Mouse (Mus musculus): ENCODE results near the gene Gab2. TPM values are rescaled to one million over a fixed set of nuclear protein-coding genes. Genes with fewer than 3 reads are reported as not detected.

Gab2 gene
- polyA plus RNA-seq, 1 experiment, result 1.8 TPM

GRCm38 (mm10) chr7:97348318-97348717 lies 266.9 kb downstream of the Gab2 start:
- Histone ChIP-seq H3K79me2 (ENCODE audit: control insufficient read depth, insufficient read depth) (no peaks in the 10 kb centered on the region), H3K4me3 (ENCODE audit: insufficient read depth, poor library complexity, severe bottlenecking) (no peak overlapping the region), H3K27me3 (ENCODE audit: control insufficient read depth, insufficient read depth, insufficient read length) (no peaks in the 10 kb centered on the region), H3ac (ENCODE audit: control insufficient read depth, insufficient read length, low read depth) (no peak overlapping the region), H3K36me3 (ENCODE audit: control insufficient read depth, insufficient read depth) (no peaks in the 10 kb centered on the region), H3K79me3 (ENCODE audit: low read depth) (no peaks in the 10 kb centered on the region)
- no peak for TF ChIP-seq MAX (IDR thresholded peaks at IDR 0.05)
- TF ChIP-seq FOSL1 (IDR thresholded peaks at IDR 0.05; ENCODE audit: insufficient read depth, low read length, poor library complexity, severe bottlenecking), result no peak
- no peak for TF ChIP-seq CEBPB (IDR thresholded peaks at IDR 0.05; ENCODE audit: low read depth)
- TF ChIP-seq CTCF (IDR thresholded peaks at IDR 0.05; ENCODE audit: control insufficient read depth, insufficient read depth, insufficient read length), result no peak
- TF ChIP-seq MYOD1 (IDR thresholded peaks at IDR 0.05; ENCODE audit: control insufficient read depth, insufficient read length, low read depth), result no peak

GRCm38 (mm10) chr7:97348836-97349235 lies 267.4 kb downstream of the Gab2 start:
- no peak for TF ChIP-seq FOSL1 (IDR thresholded peaks at IDR 0.05; ENCODE audit: insufficient read depth, low read length, poor library complexity, severe bottlenecking)
- no peak for TF ChIP-seq CTCF (IDR thresholded peaks at IDR 0.05; ENCODE audit: control insufficient read depth, insufficient read depth, insufficient read length)
- no peak for TF ChIP-seq MYOD1 (IDR thresholded peaks at IDR 0.05; ENCODE audit: control insufficient read depth, insufficient read length, low read depth)
- TF ChIP-seq MAX (IDR thresholded peaks at IDR 0.05), result no peak
- TF ChIP-seq USF1 (IDR thresholded peaks at IDR 0.05; ENCODE audit: low read depth), result no peak
- no peak for TF ChIP-seq MYOG (IDR thresholded peaks at IDR 0.05; ENCODE audit: control insufficient read depth, extremely low read depth, insufficient read length)
- TF ChIP-seq CEBPB (IDR thresholded peaks at IDR 0.05; ENCODE audit: low read depth), result no peak

GRCm38 (mm10) chr7:97349438-97349837 lies 268.1 kb downstream of the Gab2 start:
- TF ChIP-seq MAX (IDR thresholded peaks at IDR 0.05) (no peak), CEBPB (IDR thresholded peaks at IDR 0.05; ENCODE audit: low read depth) (no peak), FOSL1 (IDR thresholded peaks at IDR 0.05; ENCODE audit: insufficient read depth, low read length, poor library complexity, severe bottlenecking) (no peak), CTCF (IDR thresholded peaks at IDR 0.05; ENCODE audit: control insufficient read depth, insufficient read depth, insufficient read length) (no peak), MYOD1 (IDR thresholded peaks at IDR 0.05; ENCODE audit: control insufficient read depth, insufficient read length, low read depth) (no peak), MYOG (IDR thresholded peaks at IDR 0.05; ENCODE audit: control insufficient read depth, extremely low read depth, insufficient read length) (no peak), USF1 (IDR thresholded peaks at IDR 0.05; ENCODE audit: low read depth) (no peak)
- Histone ChIP-seq H3ac (ENCODE audit: control insufficient read depth, insufficient read length, low read depth) (no peak overlapping the region), H3K79me2 (ENCODE audit: control insufficient read depth, insufficient read depth) (no peaks in the 10 kb centered on the region), H3K79me3 (ENCODE audit: low read depth) (no peaks in the 10 kb centered on the region), H3K27me3 (ENCODE audit: control insufficient read depth, insufficient read depth, insufficient read length) (no peaks in the 10 kb centered on the region), H3K36me3 (ENCODE audit: control insufficient read depth, insufficient read depth) (no peaks in the 10 kb centered on the region), H3K4me3 (ENCODE audit: insufficient read depth, poor library complexity, severe bottlenecking) (no peak overlapping the region)

More at GRCm38 (mm10) chr7:97348836-97349235, 267.4 kb downstream of the Gab2 start:
- no peaks in the 10 kb centered on the region for H3K79me2 ChIP-seq (ENCODE audit: control insufficient read depth, insufficient read depth)
- no peaks in the 10 kb centered on the region for H3K27me3 ChIP-seq (ENCODE audit: control insufficient read depth, insufficient read depth, insufficient read length)
- H3K4me3 ChIP-seq (ENCODE audit: insufficient read depth, poor library complexity, severe bottlenecking), result no peak overlapping the region
- H3ac ChIP-seq (ENCODE audit: control insufficient read depth, insufficient read length, low read depth), result no peak overlapping the region
- no peaks in the 10 kb centered on the region for H3K79me3 ChIP-seq (ENCODE audit: low read depth)
- H3K36me3 ChIP-seq (ENCODE audit: control insufficient read depth, insufficient read depth), result no peaks in the 10 kb centered on the region

GRCm38 (mm10) chr7:97350891-97351290 lies 269.5 kb downstream of the Gab2 start:
- H3K36me3 ChIP-seq (ENCODE audit: control insufficient read depth, insufficient read depth), result no peaks in the 10 kb centered on the region
- no peak overlapping the region for H3K4me3 ChIP-seq (ENCODE audit: insufficient read depth, poor library complexity, severe bottlenecking)
- H3K27me3 ChIP-seq (ENCODE audit: control insufficient read depth, insufficient read depth, insufficient read length), result no peaks in the 10 kb centered on the region
- no peaks in the 10 kb centered on the region for H3K79me3 ChIP-seq (ENCODE audit: low read depth)
- no peaks in the 10 kb centered on the region for H3K79me2 ChIP-seq (ENCODE audit: control insufficient read depth, insufficient read depth)
- no peak for TF ChIP-seq FOSL1 (IDR thresholded peaks at IDR 0.05; ENCODE audit: insufficient read depth, low read length, poor library complexity, severe bottlenecking)
- TF ChIP-seq MYOD1 (IDR thresholded peaks at IDR 0.05; ENCODE audit: control insufficient read depth, insufficient read length, low read depth), result no peak
- TF ChIP-seq MAX (IDR thresholded peaks at IDR 0.05), result no peak
- no peak for TF ChIP-seq CEBPB (IDR thresholded peaks at IDR 0.05; ENCODE audit: low read depth)
- H3ac ChIP-seq (ENCODE audit: control insufficient read depth, insufficient read length, low read depth), result no peak overlapping the region

GRCm38 (mm10) chr7:97351792-97352513 lies 270.6 kb downstream of the Gab2 start:
- no peak overlapping the region for H3K4me3 ChIP-seq (ENCODE audit: insufficient read depth, poor library complexity, severe bottlenecking)
- no peaks in the 10 kb centered on the region for H3K79me2 ChIP-seq (ENCODE audit: control insufficient read depth, insufficient read depth)
- no peaks in the 10 kb centered on the region for H3K79me3 ChIP-seq (ENCODE audit: low read depth)
- H3ac ChIP-seq (ENCODE audit: control insufficient read depth, insufficient read length, low read depth), result no peak overlapping the region
- H3K36me3 ChIP-seq (ENCODE audit: control insufficient read depth, insufficient read depth), result no peaks in the 10 kb centered on the region
- no peak for TF ChIP-seq USF1 (IDR thresholded peaks at IDR 0.05; ENCODE audit: low read depth)
- no peak for TF ChIP-seq MAX (IDR thresholded peaks at IDR 0.05)
- TF ChIP-seq CEBPB (IDR thresholded peaks at IDR 0.05; ENCODE audit: low read depth), result no peak
- no peak for TF ChIP-seq MYOG (IDR thresholded peaks at IDR 0.05; ENCODE audit: control insufficient read depth, extremely low read depth, insufficient read length)
- no peak for TF ChIP-seq MYOD1 (IDR thresholded peaks at IDR 0.05; ENCODE audit: control insufficient read depth, insufficient read length, low read depth)
- TF ChIP-seq FOSL1 (IDR thresholded peaks at IDR 0.05; ENCODE audit: insufficient read depth, low read length, poor library complexity, severe bottlenecking), result no peak
- TF ChIP-seq CTCF (IDR thresholded peaks at IDR 0.05; ENCODE audit: control insufficient read depth, insufficient read depth, insufficient read length), result no peak
- H3K27me3 ChIP-seq (ENCODE audit: control insufficient read depth, insufficient read depth, insufficient read length), result no peaks in the 10 kb centered on the region

- Histone ChIP-seq H3K4me3 (ENCODE audit: insufficient read depth, poor library complexity, severe bottlenecking) (no peak overlapping the region), H3K79me3 (ENCODE audit: low read depth) (no peaks in the 10 kb centered on the region), H3K27me3 (ENCODE audit: control insufficient read depth, insufficient read depth, insufficient read length) (no peaks in the 10 kb centered on the region), H3ac (ENCODE audit: control insufficient read depth, insufficient read length, low read depth) (no peak overlapping the region), H3K79me2 (ENCODE audit: control insufficient read depth, insufficient read depth) (no peaks in the 10 kb centered on the region), H3K36me3 (ENCODE audit: control insufficient read depth, insufficient read depth) (no peaks in the 10 kb centered on the region)
- no peak for TF ChIP-seq CEBPB (IDR thresholded peaks at IDR 0.05; ENCODE audit: low read depth)
- TF ChIP-seq MYOG (IDR thresholded peaks at IDR 0.05; ENCODE audit: control insufficient read depth, extremely low read depth, insufficient read length), result no peak
- no peak for TF ChIP-seq FOSL1 (IDR thresholded peaks at IDR 0.05; ENCODE audit: insufficient read depth, low read length, poor library complexity, severe bottlenecking)
- no peak for TF ChIP-seq MAX (IDR thresholded peaks at IDR 0.05)
- no peak for TF ChIP-seq CTCF (IDR thresholded peaks at IDR 0.05; ENCODE audit: control insufficient read depth, insufficient read depth, insufficient read length)
- TF ChIP-seq USF1 (IDR thresholded peaks at IDR 0.05; ENCODE audit: low read depth), result no peak
- TF ChIP-seq MYOD1 (IDR thresholded peaks at IDR 0.05; ENCODE audit: control insufficient read depth, insufficient read length, low read depth), result no peak
Observed at GRCm38 (mm10) chr7:97353356-97353755, 272.0 kb downstream of the Gab2 start.

All from C2C12 (cell line).